Mouse (Mus musculus) midbrain, embryonic 14.5 days (tissue): ENCODE measurements around the gene Podn. TPM values are rescaled to one million over a fixed set of nuclear protein-coding genes. Genes with fewer than 3 reads are reported as not detected.

Experiments
- microRNA-seq: library from miRNA; unstranded; fragments of <30 nt; microRNA quantifications from one replicate; pipeline ENCODE4, GENCODE M21; 2016
- polyA plus RNA-seq: library from polyadenylated mRNA; unstranded; fragments of >200 nt; fragmentation: Nextera tagmentation; extraction: Ambion mirVana; gene quantifications from 2 replicates; pipeline ENCODE4 v1.2.1, GENCODE M21; 2014

Gene Podn
- polyA plus RNA-seq, 1 experiment from 2014 or later: 0.12 TPM

Small RNAs within 50 kb of the gene (microRNA-seq; reads per million reads assigned to microRNA genes)
- gene Mir6397: not detected

Other genes starting within 250 kb of the Podn start
- gene Magoh, start 216.7 kb downstream of the Podn start, polyA plus RNA-seq: 130 and 136 TPM in 2 replicates
- gene 0610037L13Rik, start 206.6 kb downstream of the Podn start, polyA plus RNA-seq: 96.6 and 103 TPM in 2 replicates
- gene Cpt2, start 172.8 kb downstream of the Podn start, polyA plus RNA-seq: 11.2 and 17.5 TPM in 2 replicates
- not detected in 2 replicates for gene Slc1a7, start 128.1 kb downstream of the Podn start, polyA plus RNA-seq
- 210 and 212 TPM in 2 replicates for gene Scp2, start 48.6 kb upstream of the Podn start, polyA plus RNA-seq
- gene Echdc2, start 69.0 kb upstream of the Podn start, polyA plus RNA-seq: 6.3 and 7.6 TPM in 2 replicates
- gene Zyg11a, start 121.6 kb upstream of the Podn start, polyA plus RNA-seq: not detected in 2 replicates
- 37.0 and 49.7 TPM in 2 replicates for gene Zyg11b, start 204.7 kb upstream of the Podn start, polyA plus RNA-seq
- gene Coa7, start 231.7 kb upstream of the Podn start, polyA plus RNA-seq: 45.7 and 46.4 TPM in 2 replicates